Mouse (Mus musculus): ENCODE measurements at regions not wholly inside any gene's neighbourhood (a gene's known extent, or its start where the extent isn't known, plus 50 kb on each side); places are given as distances from the start of the nearest gene placed in this dataset.

DNA sequence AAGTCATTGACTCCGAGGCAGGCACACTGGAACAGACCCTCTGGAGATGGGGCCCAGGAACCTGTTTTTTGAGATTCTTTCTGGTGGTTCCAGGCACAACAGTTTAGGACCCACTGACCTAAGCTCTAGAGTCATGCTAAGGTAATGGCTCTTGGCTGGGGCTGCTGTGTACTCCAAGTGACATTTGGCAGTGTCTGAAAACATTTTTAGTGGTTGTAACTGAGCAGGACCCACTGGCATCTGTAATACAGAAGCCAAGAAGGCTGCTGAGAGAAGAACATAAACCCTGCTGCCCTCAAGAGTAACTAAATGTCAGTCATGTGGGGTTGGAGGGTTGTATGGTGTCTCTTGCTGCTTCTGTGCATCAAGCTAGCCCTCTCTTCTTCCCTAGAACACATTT lies 73.1 kb upstream of the Gadd45a start:
- no peak for DNase-seq (ENCODE audit: low read depth in 1 of 2, low spot score in 2 of 2)
- Histone ChIP-seq H3K27me3 (ENCODE audit: control insufficient read depth, insufficient read depth, low read length) (no peaks in the 10 kb centered on the region), H3K36me3 (ENCODE audit: control insufficient read depth, insufficient read depth, low read length) (no peaks in the 10 kb centered on the region), H3K4me1 (ENCODE audit: control insufficient read depth, insufficient read depth, insufficient read length) (no peaks in the 10 kb centered on the region), H3K4me3 (ENCODE audit: extremely low read depth, insufficient read depth, insufficient read length) (no peak overlapping the region), H3K27ac (ENCODE audit: insufficient read depth, low read length) (no peak overlapping the region)
- WGBS: 84% methylated on average over 1 of the region's 1 CpGs
- TF ChIP-seq CTCF (IDR thresholded peaks at IDR 0.05; ENCODE audit: extremely low read depth, insufficient read depth, insufficient read length, insufficient replicate concordance): no peak
- no peak for TF ChIP-seq POLR2A (IDR thresholded peaks at IDR 0.05; ENCODE audit: low read depth, low read length)

DNA sequence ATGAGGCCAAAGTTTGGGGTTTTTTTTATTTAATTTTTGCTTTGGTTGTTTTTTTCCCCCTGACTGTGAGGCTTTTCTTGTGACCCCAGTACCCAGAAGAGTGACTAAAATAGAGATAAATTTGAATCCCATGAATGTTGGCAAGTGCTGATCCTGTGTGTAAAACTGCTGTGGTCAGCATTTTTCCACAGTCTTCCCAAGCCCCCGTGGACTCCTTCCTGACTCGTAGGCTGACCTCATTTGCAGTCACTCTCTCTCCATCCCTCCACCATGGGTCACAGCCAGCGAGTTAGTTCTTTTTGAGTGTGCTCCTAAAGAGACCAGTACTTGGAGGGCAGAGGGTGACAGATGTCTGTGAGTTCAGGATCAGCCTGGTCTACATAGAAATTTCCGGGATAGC lies 72.5 kb upstream of the Gadd45a start:
- no peak for DNase-seq (ENCODE audit: low read depth in 1 of 2, low spot score in 2 of 2)
- H3K4me1 ChIP-seq (ENCODE audit: control insufficient read depth, insufficient read depth, insufficient read length): no peaks in the 10 kb centered on the region
- no peaks in the 10 kb centered on the region for H3K36me3 ChIP-seq (ENCODE audit: control insufficient read depth, insufficient read depth, low read length)
- 80% methylated on average over 4 of the region's 4 CpGs for WGBS
- no peak overlapping the region for H3K4me3 ChIP-seq (ENCODE audit: extremely low read depth, insufficient read depth, insufficient read length)
- no peaks in the 10 kb centered on the region for H3K27me3 ChIP-seq (ENCODE audit: control insufficient read depth, insufficient read depth, low read length)
- no peak overlapping the region for H3K27ac ChIP-seq (ENCODE audit: insufficient read depth, low read length)
- TF ChIP-seq CTCF (IDR thresholded peaks at IDR 0.05; ENCODE audit: extremely low read depth, insufficient read depth, insufficient read length, insufficient replicate concordance): no peak

DNA sequence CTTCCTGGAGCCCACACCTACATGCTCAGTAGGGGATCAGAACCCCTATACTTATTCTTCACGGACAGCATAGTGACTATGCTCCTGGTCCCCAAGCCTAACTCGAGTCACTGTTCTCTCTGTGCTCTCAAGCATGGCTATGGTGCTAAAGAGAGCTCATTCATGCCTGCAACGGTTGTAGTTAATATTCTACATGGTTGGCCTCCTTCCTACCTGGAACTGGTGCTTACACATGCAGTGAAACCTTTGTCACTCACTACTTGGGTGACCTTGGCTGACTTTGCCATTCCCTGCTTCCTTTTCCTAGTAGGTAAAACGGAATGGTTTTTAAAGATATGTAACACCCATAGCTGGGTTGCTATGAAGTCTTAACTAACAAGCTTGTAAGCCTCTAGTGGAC lies 70.3 kb upstream of the Gadd45a start:
- Histone ChIP-seq H3K27ac (ENCODE audit: insufficient read depth, low read length) (no peak overlapping the region), H3K27me3 (ENCODE audit: control insufficient read depth, insufficient read depth, low read length) (no peaks in the 10 kb centered on the region), H3K36me3 (ENCODE audit: control insufficient read depth, insufficient read depth, low read length) (no peaks in the 10 kb centered on the region), H3K4me3 (ENCODE audit: extremely low read depth, insufficient read depth, insufficient read length) (no peak overlapping the region), H3K4me1 (ENCODE audit: control insufficient read depth, insufficient read depth, insufficient read length) (no peaks in the 10 kb centered on the region)
- DNase-seq (ENCODE audit: low read depth in 1 of 2, low spot score in 2 of 2): no peak
- WGBS: 76% methylated on average over 4 of the region's 4 CpGs
- TF ChIP-seq POLR2A (IDR thresholded peaks at IDR 0.05; ENCODE audit: low read depth, low read length) (no peak), CTCF (IDR thresholded peaks at IDR 0.05; ENCODE audit: extremely low read depth, insufficient read depth, insufficient read length, insufficient replicate concordance) (no peak)

DNA sequence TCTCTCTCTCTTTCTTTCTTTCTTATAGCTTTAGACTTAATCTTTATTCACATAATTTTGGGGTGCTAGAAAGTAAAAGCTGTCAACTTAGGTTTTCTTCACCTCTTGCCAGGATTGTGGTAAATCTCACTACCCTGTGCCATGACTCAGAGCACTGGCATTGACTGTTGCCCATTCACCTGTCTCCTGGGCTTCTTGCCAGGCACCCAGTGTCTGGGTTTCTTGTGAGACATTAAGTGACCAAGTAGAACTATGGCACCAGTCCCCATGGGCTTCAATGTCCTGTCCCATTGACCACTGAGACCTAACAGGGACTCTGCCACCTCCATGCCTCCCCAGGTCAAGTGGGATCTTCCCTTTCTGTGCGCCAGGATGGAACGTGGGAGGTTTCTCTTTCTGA lies 69.2 kb upstream of the Gadd45a start:
- H3K36me3 ChIP-seq (ENCODE audit: control insufficient read depth, insufficient read depth, low read length): no peaks in the 10 kb centered on the region
- no peaks in the 10 kb centered on the region; the same call in 1 of the 2 replicates for H3K4me1 ChIP-seq (ENCODE audit: control insufficient read depth, insufficient read depth, insufficient read length)
- no peak overlapping the region for H3K4me3 ChIP-seq (ENCODE audit: extremely low read depth, insufficient read depth, insufficient read length)
- DNase-seq (ENCODE audit: low read depth in 1 of 2, low spot score in 2 of 2): no peak
- H3K27ac ChIP-seq (ENCODE audit: insufficient read depth, low read length): no peak overlapping the region
- H3K27me3 ChIP-seq (ENCODE audit: control insufficient read depth, insufficient read depth, low read length): no peaks in the 10 kb centered on the region
- no peak for TF ChIP-seq CTCF (IDR thresholded peaks at IDR 0.05; ENCODE audit: extremely low read depth, insufficient read depth, insufficient read length, insufficient replicate concordance)
- no peak for TF ChIP-seq POLR2A (IDR thresholded peaks at IDR 0.05; ENCODE audit: low read depth, low read length)
- 65% methylated on average over 2 of the region's 2 CpGs for WGBS

DNA sequence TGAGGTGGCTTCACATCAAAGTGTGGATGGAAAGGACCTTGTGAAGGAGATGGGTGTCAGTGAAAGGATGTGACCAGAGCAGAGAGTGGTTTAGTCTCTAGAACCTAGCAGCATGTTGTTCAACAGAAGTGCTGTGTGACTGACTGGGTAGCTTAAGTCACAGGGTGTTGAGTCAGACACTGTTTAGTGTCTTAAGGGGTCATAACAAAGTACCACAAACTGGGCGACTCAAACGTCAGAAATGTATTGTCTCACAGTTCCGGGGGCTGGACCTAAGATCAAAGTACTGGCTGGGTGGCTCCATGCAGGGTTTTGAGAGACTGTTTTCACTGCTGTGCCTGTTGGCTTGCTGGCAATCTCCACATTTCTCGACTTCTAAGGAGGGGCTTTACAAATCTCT lies 68.1 kb upstream of the Gadd45a start:
- WGBS: 67% methylated on average over 4 of the region's 4 CpGs

DNA sequence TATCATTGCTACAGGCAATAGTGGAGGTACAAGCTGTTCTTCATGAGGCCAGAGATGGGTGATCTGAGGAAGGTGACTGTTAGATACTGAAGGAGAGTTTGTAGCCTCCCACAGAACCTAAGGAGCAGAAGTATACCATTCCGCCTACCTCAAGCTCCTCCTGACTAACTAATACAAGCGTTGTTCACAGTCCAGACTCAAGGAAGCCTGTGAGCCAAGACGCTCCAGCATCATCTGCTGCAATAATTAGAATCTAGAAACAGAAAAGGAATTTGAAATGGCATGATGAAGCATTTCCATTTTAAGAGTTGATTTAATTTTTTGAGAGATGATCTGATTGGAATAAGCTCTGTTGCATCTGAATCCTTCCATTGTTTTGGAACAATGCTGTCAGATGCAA lies 66.9 kb upstream of the Gadd45a start:
- H3K27me3 ChIP-seq (ENCODE audit: control insufficient read depth, insufficient read depth, low read length): no peaks in the 10 kb centered on the region
- DNase-seq (ENCODE audit: low read depth in 1 of 2, low spot score in 2 of 2): no peak
- no peak overlapping the region for H3K27ac ChIP-seq (ENCODE audit: insufficient read depth, low read length)
- H3K4me1 ChIP-seq (ENCODE audit: control insufficient read depth, insufficient read depth, insufficient read length): no peaks in the 10 kb centered on the region; the same call in 1 of the 2 replicates
- no peak for TF ChIP-seq CTCF (IDR thresholded peaks at IDR 0.05; ENCODE audit: extremely low read depth, insufficient read depth, insufficient read length, insufficient replicate concordance)
- no peak for TF ChIP-seq POLR2A (IDR thresholded peaks at IDR 0.05; ENCODE audit: low read depth, low read length)
- 93% methylated on average over 3 of the region's 3 CpGs for WGBS
- no peak overlapping the region for H3K4me3 ChIP-seq (ENCODE audit: extremely low read depth, insufficient read depth, insufficient read length)
- no peaks in the 10 kb centered on the region for H3K36me3 ChIP-seq (ENCODE audit: control insufficient read depth, insufficient read depth, low read length)

More for the DNA sequence above, 68.1 kb upstream of the Gadd45a start:
- Histone ChIP-seq H3K4me1 (ENCODE audit: control insufficient read depth, insufficient read depth, insufficient read length) (no peaks in the 10 kb centered on the region; the same call in 1 of the 2 replicates), H3K27me3 (ENCODE audit: control insufficient read depth, insufficient read depth, low read length) (no peaks in the 10 kb centered on the region), H3K4me3 (ENCODE audit: extremely low read depth, insufficient read depth, insufficient read length) (no peak overlapping the region), H3K36me3 (ENCODE audit: control insufficient read depth, insufficient read depth, low read length) (no peaks in the 10 kb centered on the region), H3K27ac (ENCODE audit: insufficient read depth, low read length) (no peak overlapping the region)
- DNase-seq (ENCODE audit: low read depth in 1 of 2, low spot score in 2 of 2): no peak
- no peak for TF ChIP-seq CTCF (IDR thresholded peaks at IDR 0.05; ENCODE audit: extremely low read depth, insufficient read depth, insufficient read length, insufficient replicate concordance)
- TF ChIP-seq POLR2A (IDR thresholded peaks at IDR 0.05; ENCODE audit: low read depth, low read length): no peak

DNA sequence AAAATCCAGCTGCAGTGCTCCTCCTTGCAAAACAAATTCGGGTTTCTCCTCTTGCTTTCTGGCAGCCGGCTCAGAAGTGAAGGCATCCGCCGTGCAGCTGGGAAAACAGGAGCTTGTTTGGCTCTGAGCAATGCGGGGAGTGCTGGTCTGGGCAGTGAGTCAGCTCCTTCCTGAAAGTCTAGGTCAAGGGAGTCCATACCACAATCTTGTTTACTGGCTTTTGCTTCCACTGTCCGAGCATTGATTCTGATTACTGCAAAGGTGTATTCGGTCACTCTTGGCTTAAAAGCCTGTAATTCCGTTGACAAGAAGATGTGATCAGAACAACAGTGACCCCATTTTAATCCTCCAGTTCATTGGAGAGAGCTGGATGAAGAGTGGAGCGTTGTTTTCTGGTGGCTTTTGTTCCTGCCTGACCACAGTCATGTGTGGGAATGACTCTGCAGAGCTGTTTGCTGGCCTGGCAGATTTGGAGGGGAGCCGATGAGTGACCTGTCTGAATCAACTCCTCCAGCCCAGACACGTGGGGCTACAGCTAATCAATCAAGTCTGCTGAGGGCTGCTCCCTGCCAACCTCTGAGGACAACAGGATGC lies 65.4 kb upstream of the Gadd45a start:
- TF ChIP-seq POLR2A (IDR thresholded peaks at IDR 0.05; ENCODE audit: low read depth, low read length) (no peak), CTCF (IDR thresholded peaks at IDR 0.05; ENCODE audit: extremely low read depth, insufficient read depth, insufficient read length, insufficient replicate concordance) (no peak)
- Histone ChIP-seq H3K4me1 (ENCODE audit: control insufficient read depth, insufficient read depth, insufficient read length) (no peaks in the 10 kb centered on the region; the same call in 1 of the 2 replicates), H3K36me3 (ENCODE audit: control insufficient read depth, insufficient read depth, low read length) (no peaks in the 10 kb centered on the region), H3K27me3 (ENCODE audit: control insufficient read depth, insufficient read depth, low read length) (no peaks in the 10 kb centered on the region), H3K4me3 (ENCODE audit: extremely low read depth, insufficient read depth, insufficient read length) (no peak overlapping the region), H3K27ac (ENCODE audit: insufficient read depth, low read length) (no peak overlapping the region)
- DNase-seq (ENCODE audit: low read depth in 1 of 2, low spot score in 2 of 2): no peak
- WGBS: 36% methylated on average over 11 of the region's 11 CpGs
